Mouse (Mus musculus) cerebellum, postnatal 36 days (tissue): ENCODE measurements around the gene Ctdspl.

Experiments
- DNase-seq, 2 experiments: peaks; one replicate each; pipeline ENCODE4 v3.0.0; 2021 to 2022; ENCODE audit warnings: mixed read lengths in 2 of 2

Ctdspl gene

DNA sequence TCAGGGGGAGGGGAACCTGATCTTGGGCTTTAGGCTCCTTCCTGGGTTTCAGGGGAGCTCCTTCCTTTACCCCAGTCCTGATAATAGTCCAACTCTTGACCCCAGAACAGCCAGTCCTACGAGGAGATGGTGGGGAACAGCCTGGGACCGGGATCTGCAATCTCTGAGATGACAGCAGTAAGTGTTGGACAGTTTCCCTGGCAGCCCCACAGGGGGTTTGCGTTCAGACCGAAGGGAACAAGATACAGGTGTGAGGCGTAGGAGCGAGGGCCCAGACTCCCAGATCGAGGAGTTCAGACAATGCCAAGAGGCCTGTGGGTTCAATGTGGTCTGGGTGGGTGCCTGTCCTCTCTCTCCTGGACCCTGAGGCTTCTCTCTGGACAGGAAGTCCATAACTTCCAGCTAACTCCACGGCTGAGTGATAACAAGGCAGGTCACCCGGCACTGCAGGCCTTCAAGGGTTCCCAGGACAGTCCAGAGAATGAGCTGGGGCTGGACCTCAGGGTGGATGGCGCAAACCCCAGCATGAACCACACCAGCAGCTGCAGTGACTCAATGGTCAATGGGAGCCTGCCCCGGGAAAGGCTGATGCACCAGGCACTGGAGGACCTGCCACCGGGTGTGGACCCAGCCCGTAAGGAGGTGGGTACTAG lies 144.0 kb downstream of the Ctdspl start:
- DNase-seq = no peak

DNA sequence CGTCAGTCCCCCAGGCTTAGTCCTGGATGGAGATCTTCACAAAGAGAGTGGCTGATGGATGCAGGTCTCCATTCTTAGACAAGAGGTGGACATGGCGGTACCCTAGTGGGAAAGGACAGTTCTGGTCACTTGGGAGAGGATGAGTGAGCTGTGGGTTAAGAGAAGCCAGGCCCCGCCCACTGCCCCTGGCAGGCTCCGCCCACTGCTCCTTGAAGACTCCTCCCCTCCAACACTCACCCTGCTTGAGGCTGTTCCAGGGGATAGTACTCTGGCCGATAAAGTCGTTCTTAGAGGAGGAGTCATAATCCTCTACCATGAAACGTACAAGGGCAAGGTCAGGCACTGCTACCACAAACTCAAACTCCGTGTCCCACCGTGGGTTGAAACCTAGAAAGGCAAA lies 145.5 kb downstream of the Ctdspl start:
- no peak for DNase-seq

DNA sequence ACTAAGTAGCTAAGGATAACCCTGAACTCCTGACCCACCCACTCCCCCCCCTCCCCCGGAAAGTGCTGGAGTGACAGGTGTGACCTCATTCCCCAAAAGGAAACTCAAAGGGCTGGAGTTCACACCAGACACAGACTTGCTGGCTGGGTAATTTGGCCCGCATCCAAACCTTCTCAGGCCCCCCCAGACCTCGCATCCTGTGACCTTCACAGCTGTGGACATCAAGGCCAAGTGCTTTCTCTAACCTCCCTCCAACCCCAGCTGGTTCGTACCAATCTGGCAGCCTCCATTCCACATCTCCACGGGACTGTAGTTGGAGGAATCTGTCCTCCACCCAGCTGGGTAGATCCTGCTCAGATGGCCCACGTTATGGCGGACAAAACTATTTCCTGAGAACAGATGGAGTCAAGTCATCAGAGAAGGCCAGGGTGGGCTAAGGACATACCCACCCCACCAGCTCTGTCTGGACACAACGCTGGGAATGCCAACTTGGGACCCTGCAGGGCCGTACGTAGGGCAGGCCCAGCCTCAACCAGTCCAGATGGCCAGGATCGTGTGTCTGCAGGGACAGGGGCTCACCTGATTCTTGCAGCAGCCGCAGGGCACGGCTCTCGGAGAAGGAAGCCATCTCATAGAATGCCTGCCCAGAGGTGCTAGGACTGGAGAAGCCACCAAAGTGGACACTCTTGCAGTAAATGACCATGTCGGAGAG lies 147.1 kb downstream of the Ctdspl start:
- DNase-seq = no peak

DNA sequence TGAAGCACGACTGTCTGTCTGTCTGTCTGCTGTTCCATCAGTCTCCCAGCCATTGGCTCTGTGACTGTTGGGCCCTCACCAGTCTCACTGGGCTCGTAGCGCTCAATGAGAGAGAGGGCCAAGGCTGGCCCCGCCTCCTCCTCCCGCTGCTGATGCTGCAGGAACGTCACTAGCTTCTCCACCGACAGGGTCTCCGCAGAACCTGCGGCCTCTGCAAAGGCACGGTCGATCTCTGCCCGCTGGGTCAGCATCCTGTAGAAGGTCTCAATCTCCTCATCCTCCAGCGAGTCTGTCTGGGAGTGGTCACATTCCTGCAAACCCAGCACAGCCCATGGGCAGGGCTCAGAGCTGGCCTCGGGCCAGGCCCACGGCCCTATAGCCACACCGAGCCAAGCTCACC lies 149.4 kb downstream of the Ctdspl start:
- DNase-seq = no peak

GRCm38 (mm10) chr9:119080040-119080675 lies 153.9 kb downstream of the Ctdspl start:
- no peak for DNase-seq

- no peak for DNase-seq
These were observed 155.8 kb downstream of the Ctdspl start for GRCm38 (mm10) chr9:119082039-119082438.

- DNase-seq = no peak
These were observed 156.6 kb downstream of the Ctdspl start for GRCm38 (mm10) chr9:119082656-119083430.

DNA sequence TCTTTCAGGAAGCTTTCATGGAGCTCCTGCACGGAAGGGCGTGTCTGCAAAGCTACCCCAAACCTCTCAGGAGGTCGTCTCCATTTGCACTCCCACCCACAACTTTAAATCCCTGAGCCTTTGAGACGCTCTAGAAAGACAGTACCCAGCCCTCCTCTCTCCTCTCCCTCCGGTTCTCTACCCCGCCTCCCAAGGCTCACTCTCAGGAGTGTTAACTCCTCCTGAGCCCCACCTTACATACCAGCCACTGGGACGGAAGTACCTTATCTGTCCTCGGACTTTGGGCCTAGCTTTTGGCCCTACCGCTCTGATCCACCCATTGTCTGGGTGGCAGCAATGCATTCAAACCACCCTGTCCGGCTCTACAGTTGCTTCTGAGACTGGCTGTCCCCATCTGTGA lies 157.7 kb downstream of the Ctdspl start:
- DNase-seq = no peak

DNA sequence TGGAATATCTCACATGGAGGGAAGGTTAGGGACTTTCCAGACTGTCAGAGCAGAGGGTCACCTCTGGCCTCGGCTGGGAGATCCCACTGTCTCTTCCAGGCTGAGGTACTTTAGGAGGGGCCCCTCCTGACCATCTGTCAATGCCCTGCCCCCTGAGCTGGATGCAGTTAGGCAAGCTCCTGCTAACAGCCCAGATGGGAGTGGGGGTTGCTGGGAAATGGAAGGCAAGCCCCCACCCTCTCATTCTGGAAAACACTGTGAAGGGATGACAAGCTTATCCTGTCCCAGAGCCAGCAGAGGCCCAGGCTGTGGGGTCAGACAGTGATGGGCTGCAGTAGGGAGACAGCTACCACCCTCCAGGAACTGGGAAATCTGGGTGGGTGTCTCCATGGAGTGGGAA lies 160.2 kb downstream of the Ctdspl start:
- no peak for DNase-seq

DNA sequence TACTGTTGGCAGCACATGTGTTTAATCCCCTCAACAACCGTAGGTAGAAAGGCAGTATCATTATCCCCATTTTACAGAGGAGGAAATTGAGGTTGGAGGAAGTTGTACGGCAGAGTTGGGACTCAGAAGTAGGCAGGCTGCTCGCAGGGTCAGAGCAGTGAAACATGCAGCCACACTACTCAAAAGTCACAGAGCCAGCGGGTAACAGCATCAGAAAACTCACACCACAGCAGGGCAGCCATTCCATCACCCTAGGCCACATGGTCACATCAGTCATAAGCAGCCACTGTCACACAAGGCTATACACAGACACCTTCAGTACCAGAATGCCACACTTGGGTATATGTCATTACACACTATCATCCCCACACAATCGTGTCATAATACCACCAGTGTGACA lies 161.1 kb downstream of the Ctdspl start:
- DNase-seq = no peak

DNA sequence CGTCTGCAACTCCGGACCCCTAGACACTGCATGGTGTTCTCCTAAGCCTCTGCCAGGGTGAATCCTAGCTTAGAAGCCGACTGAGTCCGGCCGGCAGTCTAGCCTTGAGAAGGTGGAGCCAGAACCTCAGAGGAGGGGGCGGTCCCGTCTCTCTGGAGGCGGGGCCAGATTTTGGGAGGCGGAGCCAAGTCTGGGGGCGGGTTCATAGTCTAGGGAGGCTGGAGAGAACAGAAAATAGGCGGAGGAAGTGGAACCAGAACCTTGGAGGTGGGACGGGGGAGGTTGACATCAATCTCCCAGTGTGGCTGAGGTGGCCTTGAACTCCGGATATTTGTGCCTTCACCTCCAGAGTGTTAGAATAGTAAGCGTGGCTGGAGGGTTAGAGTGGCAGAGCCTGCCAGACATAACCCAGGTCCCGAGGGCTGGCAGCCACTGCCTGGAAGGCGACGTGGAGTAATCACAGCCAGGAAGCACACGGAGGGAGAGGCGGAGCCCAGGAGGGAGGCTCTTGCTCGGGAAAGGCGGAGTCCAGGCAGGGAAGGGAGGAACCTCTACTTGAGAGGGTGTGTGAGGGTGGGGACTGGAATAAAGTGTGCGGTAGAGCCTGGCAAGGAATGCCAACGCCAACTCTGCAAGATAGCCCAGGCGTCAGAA lies 162.0 kb downstream of the Ctdspl start:
- peak; percentile 61 to 65 for DNase-seq

GRCm38 (mm10) chr9:119089437-119089836 lies 163.2 kb downstream of the Ctdspl start:
- no peak for DNase-seq

- no peak for DNase-seq
These were observed 164.2 kb downstream of the Ctdspl start for GRCm38 (mm10) chr9:119090462-119090861.

DNA sequence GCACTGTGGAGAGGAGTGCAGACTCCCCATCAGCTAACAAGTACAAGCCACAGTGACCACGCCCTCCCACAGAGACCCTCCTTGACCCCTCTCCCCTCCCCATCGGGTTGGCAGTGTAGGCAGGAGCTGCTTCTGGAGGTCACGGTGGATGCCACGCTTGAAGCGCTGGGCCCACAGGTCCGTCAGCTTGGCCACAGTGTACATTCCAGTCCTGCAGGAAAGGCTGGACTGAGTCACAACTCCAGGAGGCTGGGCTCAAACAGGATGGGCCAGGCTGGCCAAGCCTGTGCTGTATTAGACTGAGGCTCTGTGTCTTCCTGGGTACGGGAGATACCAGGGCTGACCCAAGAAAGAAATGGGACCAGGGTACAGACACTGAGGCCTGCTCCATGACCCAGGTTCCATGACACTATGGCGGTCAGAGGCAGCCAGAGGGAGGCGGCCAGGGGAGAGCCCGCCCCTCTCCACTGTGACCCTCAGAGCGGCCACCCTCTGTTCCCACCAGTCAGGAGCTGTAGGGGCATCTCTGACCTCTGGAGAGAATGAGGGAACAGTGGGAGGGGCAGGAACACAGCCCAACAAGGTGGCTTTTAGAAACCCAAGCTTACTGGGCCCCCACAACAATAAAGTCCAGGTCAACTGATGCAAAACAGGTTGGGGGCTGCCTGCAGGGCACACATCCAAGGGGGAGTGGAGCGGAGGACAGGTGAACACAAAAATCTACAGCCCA lies 165.5 kb downstream of the Ctdspl start:
- DNase-seq = no peak

DNA sequence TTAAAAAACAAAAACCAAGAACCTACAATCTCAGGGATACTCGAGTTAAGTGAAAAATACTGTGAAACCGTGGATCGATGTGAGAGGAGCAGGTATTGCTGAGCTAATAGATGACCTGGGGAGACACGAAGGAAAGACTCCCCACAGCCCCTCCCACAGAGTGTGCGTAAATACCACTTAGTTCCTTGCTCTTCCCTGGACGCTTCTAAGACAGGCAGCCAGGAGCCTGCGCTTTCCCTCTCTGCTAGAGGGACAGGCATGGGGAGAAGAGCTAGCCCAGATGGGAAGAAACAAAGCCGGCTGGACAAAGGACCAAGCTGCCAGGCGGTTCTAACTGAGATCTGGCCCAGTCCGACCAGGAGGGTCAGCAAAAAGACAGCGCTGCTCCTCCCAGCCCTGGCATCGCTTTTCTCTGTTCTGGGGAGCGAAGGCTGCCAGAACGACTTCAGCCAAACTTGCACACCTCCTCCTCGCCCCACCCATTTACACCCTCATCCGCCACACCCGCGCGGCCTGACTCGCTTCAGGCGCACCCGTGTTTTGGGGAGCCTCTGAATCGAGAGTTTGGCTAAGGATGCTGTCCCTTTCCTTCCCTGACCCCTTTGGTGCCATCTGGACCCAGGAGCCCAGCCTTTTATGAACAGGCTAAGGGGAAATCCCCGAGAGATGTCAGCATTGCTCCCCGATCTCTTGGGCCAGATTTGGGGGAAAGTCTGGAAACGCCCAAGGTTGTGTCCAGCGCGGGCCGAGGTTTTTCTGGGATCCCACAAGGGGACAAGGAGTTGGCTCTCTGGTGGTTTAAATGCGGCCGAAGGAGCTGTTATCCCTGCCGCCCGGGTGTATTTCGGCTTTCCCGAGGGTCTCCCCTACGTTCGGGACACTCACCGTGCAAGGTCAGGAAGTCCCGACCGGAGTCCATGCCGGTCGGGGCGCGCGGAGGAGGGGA lies 166.5 kb downstream of the Ctdspl start:
- peak; percentile 38 to 39 for DNase-seq
